Mouse (Mus musculus): ENCODE measurements at regions not wholly inside any gene's neighbourhood (a gene's known extent, or its start where the extent isn't known, plus 50 kb on each side); places are given as distances from the start of the nearest gene placed in this dataset.
"Not testable (repeated sequence)": the region's sequence is repeated elsewhere in the genome, so short reads cannot be mapped to it uniquely, and the experiment has no call there.

DNA sequence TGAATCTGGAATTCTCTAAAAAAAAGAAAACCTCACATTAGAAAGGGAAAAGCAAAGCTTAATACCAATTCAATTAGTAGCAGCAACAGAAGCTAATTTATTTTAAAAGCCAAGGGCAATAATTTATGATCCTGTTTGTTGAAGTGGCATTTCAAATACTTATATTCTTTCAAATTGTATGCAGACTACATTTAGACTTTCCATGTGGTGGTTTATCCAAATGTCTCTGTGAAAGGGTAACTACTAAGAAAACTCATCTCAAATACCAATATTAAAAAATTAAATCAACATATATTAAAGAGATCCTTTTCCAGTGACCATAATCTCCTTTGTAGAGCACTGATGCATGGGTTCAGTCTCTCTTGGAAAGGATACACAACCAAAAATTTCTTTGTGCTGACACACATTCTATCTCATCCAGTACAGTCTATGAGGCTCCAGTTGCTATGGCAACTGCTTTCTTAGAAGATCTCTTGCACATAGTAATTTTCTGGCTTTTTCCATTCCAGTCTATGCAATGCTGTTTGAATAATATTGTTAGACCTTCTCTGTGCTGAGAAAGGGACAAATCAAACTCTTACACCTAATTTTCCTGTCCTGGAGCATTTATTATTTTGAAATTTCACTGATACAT, 102.3 kb upstream of the Ctso start:
- no peak overlapping the region for H3K27ac ChIP-seq
- no peaks in the 10 kb centered on the region for H3K27me3 ChIP-seq
- peak; percentile 69; the same call in 1 of the 2 replicates for ATAC-seq (ENCODE audit: low FRiP score)
- H3K9me3 ChIP-seq (replicated peaks), result no peaks in the 10 kb centered on the region
- H3K9ac ChIP-seq, result no peak overlapping the region
- H3K4me1 ChIP-seq, result no peaks in the 10 kb centered on the region
- H3K4me3 ChIP-seq, result no peak overlapping the region
- no peak overlapping the region for H3K4me2 ChIP-seq (replicated peaks)
- no peaks in the 10 kb centered on the region for H3K36me3 ChIP-seq

DNA sequence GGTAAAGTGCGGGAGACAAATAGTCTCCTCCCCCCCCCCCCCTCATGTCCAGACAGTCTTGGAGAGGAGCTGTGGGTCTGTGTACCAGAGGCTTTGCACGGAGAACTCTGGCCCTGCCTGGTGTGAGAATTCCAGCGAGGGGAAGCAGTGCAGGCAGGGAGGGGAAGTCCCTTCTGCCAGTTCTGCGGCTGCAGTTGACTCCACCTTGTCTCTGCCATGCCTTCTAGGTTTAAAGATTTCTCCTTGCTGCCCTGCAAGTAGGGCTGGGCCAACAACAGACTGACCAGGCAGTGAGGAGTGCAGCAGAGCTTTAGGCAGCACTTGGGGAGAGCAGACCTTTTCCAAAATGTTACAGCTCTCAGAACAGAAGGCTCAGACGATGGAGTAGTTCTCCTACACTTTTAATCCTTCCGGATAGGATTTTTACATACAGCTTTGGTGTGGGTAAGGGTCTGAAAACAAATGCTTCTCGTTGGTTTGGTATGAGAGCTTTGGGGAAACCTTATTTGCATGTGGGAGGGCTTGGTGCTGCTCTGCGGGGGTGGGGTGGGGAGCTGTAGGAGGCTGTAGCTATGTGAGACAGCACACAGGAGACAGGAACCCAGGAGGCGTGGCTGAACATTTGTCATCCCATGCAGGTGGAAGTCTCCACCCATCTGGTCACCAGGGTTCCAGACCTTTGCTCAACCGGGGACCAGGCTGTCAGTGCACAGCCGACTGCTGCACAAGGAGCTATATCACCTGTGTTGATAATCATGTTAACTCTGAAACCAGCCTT, 96.8 kb upstream of the Ctso start:
- peak overlapping the region; percentile 41 for H3K4me2 ChIP-seq (replicated peaks)
- no peaks in the 10 kb centered on the region for H3K9me3 ChIP-seq (replicated peaks)
- no peak overlapping the region for H3K27ac ChIP-seq
- WGBS, result 10% methylated on average over 11 of the region's 11 CpGs
- ATAC-seq (ENCODE audit: low FRiP score), result peak; percentile 58; the same call in 1 of the 2 replicates
- no peak overlapping the region for H3K4me3 ChIP-seq
- H3K36me3 ChIP-seq, result no peaks in the 10 kb centered on the region
- H3K4me1 ChIP-seq, result peaks cover 7% of the 10 kb centered on the region
- no peak overlapping the region for H3K9ac ChIP-seq
- no peaks in the 10 kb centered on the region for H3K27me3 ChIP-seq

DNA sequence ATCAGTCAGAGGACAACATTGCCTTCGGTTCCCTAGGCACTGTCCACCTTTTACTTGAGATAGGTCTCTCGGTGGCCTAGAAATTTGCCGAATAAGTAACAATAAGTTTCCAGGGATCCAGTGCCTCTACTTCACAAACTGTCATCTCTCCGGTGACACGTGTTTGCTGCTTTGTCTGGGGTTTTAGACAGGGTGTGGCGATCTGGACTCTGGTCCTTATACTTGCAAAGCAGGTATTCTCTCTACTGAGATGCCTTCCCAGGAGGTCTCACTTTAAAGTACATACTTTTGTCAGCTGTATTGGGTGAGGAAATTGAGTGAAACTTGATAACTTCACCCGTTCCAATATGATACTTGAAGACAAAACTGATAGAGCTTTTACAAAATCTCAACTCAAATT, 95.9 kb upstream of the Ctso start:
- Histone ChIP-seq H3K27ac (no peak overlapping the region), H3K27me3 (no peaks in the 10 kb centered on the region), H3K4me2 (replicated peaks) (no peak overlapping the region), H3K36me3 (no peaks in the 10 kb centered on the region), H3K9ac (no peak overlapping the region), H3K4me1 (peaks cover 7% of the 10 kb centered on the region), H3K4me3 (no peak overlapping the region), H3K9me3 (replicated peaks) (no peaks in the 10 kb centered on the region)
- WGBS, result 81% methylated on average over 7 of the region's 7 CpGs
- ATAC-seq (ENCODE audit: low FRiP score), result no peak

DNA sequence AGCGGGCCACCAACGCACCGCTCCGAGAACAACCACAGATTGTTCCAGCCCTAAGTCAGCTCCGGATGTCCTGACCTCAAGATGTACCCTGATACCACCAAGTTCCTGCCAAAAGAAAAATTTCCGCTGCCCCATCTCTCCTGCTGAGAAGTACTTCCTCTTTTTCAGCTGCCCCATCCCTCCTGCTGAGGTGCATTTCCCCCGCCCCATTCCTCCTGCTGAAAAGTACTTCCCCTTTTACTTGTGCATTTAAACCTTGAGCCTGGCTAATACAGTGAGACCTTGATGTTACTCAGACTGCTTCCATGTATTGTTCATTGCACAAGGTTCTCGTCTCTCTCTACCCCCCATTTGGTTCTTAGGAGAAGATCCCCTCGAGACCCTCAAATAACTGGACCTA, 94.3 kb upstream of the Ctso start:
- 91% methylated on average over 9 of the region's 9 CpGs for WGBS
- ATAC-seq (ENCODE audit: low FRiP score); H3K9me3 ChIP-seq (replicated peaks); H3K4me3 ChIP-seq; H3K9ac ChIP-seq; H3K4me1 ChIP-seq; H3K27me3 ChIP-seq; H3K4me2 ChIP-seq (replicated peaks); H3K36me3 ChIP-seq; H3K27ac ChIP-seq: not testable (repeated sequence)

DNA sequence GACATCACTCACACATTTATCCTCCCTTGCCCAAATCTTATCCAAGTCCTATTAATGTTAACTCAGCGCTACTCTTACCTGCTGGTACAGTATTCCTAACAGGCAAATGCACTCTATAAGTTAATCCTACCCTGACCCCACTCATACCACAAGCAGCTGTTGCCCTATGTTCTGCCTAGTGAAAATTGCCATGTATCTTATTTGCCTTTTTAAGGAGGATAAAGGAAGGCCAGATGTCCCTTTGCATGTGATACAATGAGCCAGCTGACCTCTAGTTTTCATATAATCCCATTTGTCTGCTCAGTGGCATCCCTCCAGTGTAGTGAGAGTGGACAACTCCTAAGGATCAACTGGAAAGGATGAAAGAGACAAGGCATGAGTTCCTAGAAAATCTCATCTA, 67.9 kb upstream of the Ctso start:
- Histone ChIP-seq H3K27me3 (no peaks in the 10 kb centered on the region), H3K27ac (no peak overlapping the region), H3K4me3 (no peak overlapping the region), H3K9ac (no peak overlapping the region), H3K36me3 (no peaks in the 10 kb centered on the region), H3K9me3 (replicated peaks) (no peaks in the 10 kb centered on the region), H3K4me1 (no peaks in the 10 kb centered on the region), H3K4me2 (replicated peaks) (no peak overlapping the region)
- no peak for ATAC-seq (ENCODE audit: low FRiP score)
- 97% methylated on average over 1 of the region's 1 CpGs for WGBS

Measured in hindbrain, embryonic 12.5 days (tissue).